Mouse (Mus musculus) right cerebral cortex, adult 2 months (tissue): ENCODE data around the gene Nav2.

ENCODE experiments used
- DNase-seq, 2 experiments: peaks; one replicate each; pipeline ENCODE4 v3.0.0; 2021 to 2022; ENCODE audit warnings: low spot score in 2 of 2

Gene Nav2

GRCm38 (mm10) chr7:49639864-49640708 lies 731.6 kb downstream of the Nav2 start:
- DNase-seq = no peak

DNA sequence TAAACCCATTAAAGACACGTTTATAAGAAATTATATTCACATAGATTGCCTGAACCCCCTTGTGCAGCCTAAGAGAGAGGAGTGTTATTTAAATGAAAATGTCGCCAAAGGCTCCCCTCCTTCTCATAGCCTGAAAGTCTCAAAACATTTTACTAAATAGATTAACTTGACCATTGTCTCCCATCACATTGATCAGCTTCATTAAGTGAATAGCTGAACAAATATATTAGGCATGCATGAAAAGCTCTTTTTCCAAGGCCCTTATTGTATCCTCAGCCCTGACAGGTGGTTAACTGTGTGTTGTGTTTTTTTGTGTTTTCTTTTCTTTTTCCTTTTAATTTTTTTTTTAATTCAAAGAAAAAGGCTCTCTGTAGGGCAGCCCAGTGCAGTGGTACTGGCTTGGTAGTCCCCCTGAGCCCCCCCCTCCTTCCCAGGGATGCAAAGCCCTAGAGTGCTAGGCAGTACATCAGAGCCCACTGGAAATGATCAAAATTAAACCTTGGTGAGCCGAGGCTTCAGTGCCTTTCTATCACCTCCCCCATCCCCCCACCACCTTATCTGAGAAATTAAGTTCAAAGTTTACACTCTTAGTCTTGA lies 732.3 kb downstream of the Nav2 start:
- DNase-seq = no peak
